Mouse (Mus musculus) erythroblast, embryonic 14.5 days (primary cell): ENCODE measurements around the gene Msi2.

ENCODE experiments used
- GATA1 ChIP-seq: IDR thresholded peaks from 2 replicates; pipeline ENCODE4 v1.6.1; 2012; ENCODE audit warnings: low read length, inconsistent platforms, mixed read lengths
- TAL1 ChIP-seq: IDR thresholded peaks from 3 replicates; pipeline ENCODE4 v1.6.1; 2012; ENCODE audit warnings: low read length, inconsistent platforms, mixed read lengths

GRCm38 (mm10) chr11:88394341-88395075 lies 323.8 kb downstream of the Msi2 start:
- TF ChIP-seq GATA1 (no peak), TAL1 (no peak)
